Mouse (Mus musculus): ENCODE measurements around the gene Myo10. TPM values are rescaled to one million over a fixed set of nuclear protein-coding genes. Genes with fewer than 3 reads are reported as not detected.

The Myo10 gene
- polyA plus RNA-seq, 1 experiment, result 20.8 TPM

- peaks cover 81% of the 10 kb centered on the region for H3K36me3 ChIP-seq (ENCODE audit: control insufficient read depth, insufficient read depth, low read length)
- WGBS, result 93% methylated on average over 17 of the region's 17 CpGs
Measured at GRCm38 (mm10) chr15:25806363-25806762, 184.0 kb downstream of the Myo10 start.

GRCm38 (mm10) chr15:25806878-25807277 lies 184.6 kb downstream of the Myo10 start:
- Histone ChIP-seq H3K27me3 (ENCODE audit: control insufficient read depth, insufficient read depth, low read length) (no peaks in the 10 kb centered on the region), H3K4me1 (ENCODE audit: control insufficient read depth, insufficient read depth, insufficient read length, low read length) (no peaks in the 10 kb centered on the region), H3K4me3 (ENCODE audit: low read depth, low read length) (no peak overlapping the region), H3K27ac (ENCODE audit: insufficient read depth, low read depth, low read length) (no peak overlapping the region), H3K36me3 (ENCODE audit: control insufficient read depth, insufficient read depth, low read length) (peaks cover 79% of the 10 kb centered on the region)
- 78% methylated on average over 9 of the region's 9 CpGs for WGBS
- TF ChIP-seq CTCF (IDR thresholded peaks at IDR 0.05; ENCODE audit: extremely low read depth, insufficient read length, insufficient replicate concordance, low read depth, low read length) (no peak), POLR2A (IDR thresholded peaks at IDR 0.05; ENCODE audit: low read depth, low read length) (no peak)

More at GRCm38 (mm10) chr15:25806363-25806762, 184.0 kb downstream of the Myo10 start:
- Histone ChIP-seq H3K27ac (ENCODE audit: insufficient read depth, low read depth, low read length) (no peak overlapping the region), H3K4me3 (ENCODE audit: low read depth, low read length) (no peak overlapping the region), H3K4me1 (ENCODE audit: control insufficient read depth, insufficient read depth, insufficient read length, low read length) (no peaks in the 10 kb centered on the region), H3K27me3 (ENCODE audit: control insufficient read depth, insufficient read depth, low read length) (no peaks in the 10 kb centered on the region)
- TF ChIP-seq POLR2A (IDR thresholded peaks at IDR 0.05; ENCODE audit: low read depth, low read length), result no peak

- Histone ChIP-seq H3K4me1 (ENCODE audit: control insufficient read depth, insufficient read depth, insufficient read length, low read length) (no peaks in the 10 kb centered on the region), H3K27me3 (ENCODE audit: control insufficient read depth, insufficient read depth, low read length) (no peaks in the 10 kb centered on the region), H3K27ac (ENCODE audit: insufficient read depth, low read depth, low read length) (no peak overlapping the region), H3K4me3 (ENCODE audit: low read depth, low read length) (no peak overlapping the region), H3K36me3 (ENCODE audit: control insufficient read depth, insufficient read depth, low read length) (peaks cover 77% of the 10 kb centered on the region)
- 89% methylated on average over 20 of the region's 20 CpGs for WGBS
- TF ChIP-seq POLR2A (IDR thresholded peaks at IDR 0.05; ENCODE audit: low read depth, low read length) (no peak), CTCF (IDR thresholded peaks at IDR 0.05; ENCODE audit: extremely low read depth, insufficient read length, insufficient replicate concordance, low read depth, low read length) (no peak)
Measured at GRCm38 (mm10) chr15:25808677-25809460, 186.5 kb downstream of the Myo10 start.

GRCm38 (mm10) chr15:25809669-25810068 lies 187.3 kb downstream of the Myo10 start:
- TF ChIP-seq CTCF (IDR thresholded peaks at IDR 0.05; ENCODE audit: extremely low read depth, insufficient read length, insufficient replicate concordance, low read depth, low read length) (no peak), POLR2A (IDR thresholded peaks at IDR 0.05; ENCODE audit: low read depth, low read length) (no peak)
- no peak overlapping the region for H3K4me3 ChIP-seq (ENCODE audit: low read depth, low read length)
- no peaks in the 10 kb centered on the region for H3K4me1 ChIP-seq (ENCODE audit: control insufficient read depth, insufficient read depth, insufficient read length, low read length)
- peaks cover 70% of the 10 kb centered on the region for H3K36me3 ChIP-seq (ENCODE audit: control insufficient read depth, insufficient read depth, low read length)
- 45% methylated on average over 6 of the region's 6 CpGs for WGBS
- H3K27me3 ChIP-seq (ENCODE audit: control insufficient read depth, insufficient read depth, low read length), result no peaks in the 10 kb centered on the region
- H3K27ac ChIP-seq (ENCODE audit: insufficient read depth, low read depth, low read length), result no peak overlapping the region

GRCm38 (mm10) chr15:25811834-25812250 lies 189.5 kb downstream of the Myo10 start:
- H3K27me3 ChIP-seq (ENCODE audit: control insufficient read depth, insufficient read depth, low read length), result no peaks in the 10 kb centered on the region
- H3K4me3 ChIP-seq (ENCODE audit: low read depth, low read length), result peak overlapping the region; percentile 38
- H3K4me1 ChIP-seq (ENCODE audit: control insufficient read depth, insufficient read depth, insufficient read length, low read length), result no peaks in the 10 kb centered on the region; the same call in 1 of the 2 replicates
- TF ChIP-seq POLR2A (IDR thresholded peaks at IDR 0.05; ENCODE audit: low read depth, low read length) (no peak), CTCF (IDR thresholded peaks at IDR 0.05; ENCODE audit: extremely low read depth, insufficient read length, insufficient replicate concordance, low read depth, low read length) (0 out of 2 replicates have a peak, but pooled peaks have one; percentile 13)
- no peak overlapping the region for H3K27ac ChIP-seq (ENCODE audit: insufficient read depth, low read depth, low read length)
- H3K36me3 ChIP-seq (ENCODE audit: control insufficient read depth, insufficient read depth, low read length), result peaks cover 56% of the 10 kb centered on the region
- 82% methylated on average over 11 of the region's 11 CpGs for WGBS

GRCm38 (mm10) chr15:25812479-25812878 lies 190.2 kb downstream of the Myo10 start:
- peak overlapping the region; percentile 16; the same call in 1 of the 2 replicates for H3K4me3 ChIP-seq (ENCODE audit: low read depth, low read length)
- no peaks in the 10 kb centered on the region for H3K27me3 ChIP-seq (ENCODE audit: control insufficient read depth, insufficient read depth, low read length)
- H3K27ac ChIP-seq (ENCODE audit: insufficient read depth, low read depth, low read length), result no peak overlapping the region
- H3K4me1 ChIP-seq (ENCODE audit: control insufficient read depth, insufficient read depth, insufficient read length, low read length), result no peaks in the 10 kb centered on the region; the same call in 1 of the 2 replicates
- H3K36me3 ChIP-seq (ENCODE audit: control insufficient read depth, insufficient read depth, low read length), result peaks cover 49% of the 10 kb centered on the region
- no peak for TF ChIP-seq POLR2A (IDR thresholded peaks at IDR 0.05; ENCODE audit: low read depth, low read length)
- TF ChIP-seq CTCF (IDR thresholded peaks at IDR 0.05; ENCODE audit: extremely low read depth, insufficient read length, insufficient replicate concordance, low read depth, low read length), result no peak
- 79% methylated on average over 12 of the region's 12 CpGs for WGBS

GRCm38 (mm10) chr15:25814535-25814934 lies 192.2 kb downstream of the Myo10 start:
- peaks cover 32% of the 10 kb centered on the region for H3K36me3 ChIP-seq (ENCODE audit: control insufficient read depth, insufficient read depth, low read length)
- WGBS, result 62% methylated on average over 3 of the region's 3 CpGs
- TF ChIP-seq CTCF (IDR thresholded peaks at IDR 0.05; ENCODE audit: extremely low read depth, insufficient read length, insufficient replicate concordance, low read depth, low read length) (no peak), POLR2A (IDR thresholded peaks at IDR 0.05; ENCODE audit: low read depth, low read length) (no peak)
- no peak overlapping the region for H3K27ac ChIP-seq (ENCODE audit: insufficient read depth, low read depth, low read length)
- H3K27me3 ChIP-seq (ENCODE audit: control insufficient read depth, insufficient read depth, low read length), result no peaks in the 10 kb centered on the region
- H3K4me3 ChIP-seq (ENCODE audit: low read depth, low read length), result no peak overlapping the region
- H3K4me1 ChIP-seq (ENCODE audit: control insufficient read depth, insufficient read depth, insufficient read length, low read length), result no peaks in the 10 kb centered on the region; the same call in 1 of the 2 replicates

Data from small intestine, adult 2 months (tissue).